Mouse (Mus musculus): ENCODE results near the gene Wnt10a. TPM values are rescaled to one million over a fixed set of nuclear protein-coding genes. Genes with fewer than 3 reads are reported as not detected.
A peak's percentile ranks its signal among the peaks of the same experiment; 100 is the strongest.

The Wnt10a gene
- total and polyA plus RNA-seq, 2 experiments from 2014 or later: not detected

DNA sequence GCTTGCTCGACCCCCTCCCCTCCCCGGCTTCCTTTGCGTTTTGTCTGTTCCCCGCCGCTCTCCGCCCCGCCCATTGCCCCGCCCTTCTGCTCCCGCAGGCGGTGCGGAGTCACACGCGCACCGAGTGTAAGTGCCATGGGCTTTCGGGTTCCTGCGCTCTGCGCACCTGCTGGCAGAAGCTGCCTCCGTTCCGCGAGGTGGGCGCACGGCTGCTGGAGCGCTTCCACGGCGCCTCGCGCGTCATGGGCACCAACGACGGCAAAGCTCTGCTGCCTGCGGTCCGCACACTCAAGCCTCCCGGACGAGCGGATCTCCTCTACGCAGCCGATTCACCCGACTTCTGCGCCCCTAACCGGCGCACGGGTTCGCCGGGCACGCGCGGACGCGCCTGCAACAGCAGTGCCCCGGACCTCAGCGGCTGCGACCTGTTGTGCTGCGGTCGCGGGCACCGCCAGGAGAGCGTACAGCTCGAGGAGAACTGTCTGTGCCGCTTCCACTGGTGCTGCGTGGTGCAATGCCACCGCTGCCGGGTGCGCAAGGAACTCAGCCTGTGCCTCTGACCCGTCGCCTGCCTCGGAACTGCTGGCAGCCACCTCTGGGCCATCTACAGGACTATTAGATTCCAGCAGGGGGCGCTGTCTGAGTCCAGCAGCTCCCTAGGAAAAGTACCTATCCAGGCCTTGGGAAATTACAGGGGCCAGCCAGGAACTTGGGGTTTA lies 7.1 kb upstream of the Wnt10a start:
- DNase-seq (ENCODE audit: low spot score) (no peak), ATAC-seq (ENCODE audit: insufficient read depth, low read depth) (no peak; the same call in 1 of the 2 replicates)
- Histone ChIP-seq H3K4me1 (ENCODE audit: control insufficient read depth, insufficient read depth) (no peaks in the 10 kb centered on the region; the same call in 1 of the 2 replicates), H3K36me3 (replicated peaks; ENCODE audit: control insufficient read depth, insufficient read depth, low read length) (no peaks in the 10 kb centered on the region), H3K9me3 (replicated peaks; ENCODE audit: control insufficient read depth, low read length) (no peaks in the 10 kb centered on the region), H3K4me3 (ENCODE audit: low read depth, low read length) (peak overlapping the region; percentile 48), H3K9ac (replicated peaks; ENCODE audit: low read depth, low read length) (no peak overlapping the region), H3K27me3 (ENCODE audit: control insufficient read depth, insufficient read depth, low read length) (peaks cover 91% of the 10 kb centered on the region), H3K4me2 (ENCODE audit: low read depth, low read length) (peak overlapping the region; percentile 65), H3K27ac (ENCODE audit: low read depth) (no peak overlapping the region)
- no peak for TF ChIP-seq EP300 (IDR thresholded peaks at IDR 0.05; ENCODE audit: low read depth)
- TF ChIP-seq CTCF (IDR thresholded peaks at IDR 0.05; ENCODE audit: low read depth): peak; percentile 40
- under 1% methylated on average over 63 of the region's 67 CpGs for WGBS

DNA sequence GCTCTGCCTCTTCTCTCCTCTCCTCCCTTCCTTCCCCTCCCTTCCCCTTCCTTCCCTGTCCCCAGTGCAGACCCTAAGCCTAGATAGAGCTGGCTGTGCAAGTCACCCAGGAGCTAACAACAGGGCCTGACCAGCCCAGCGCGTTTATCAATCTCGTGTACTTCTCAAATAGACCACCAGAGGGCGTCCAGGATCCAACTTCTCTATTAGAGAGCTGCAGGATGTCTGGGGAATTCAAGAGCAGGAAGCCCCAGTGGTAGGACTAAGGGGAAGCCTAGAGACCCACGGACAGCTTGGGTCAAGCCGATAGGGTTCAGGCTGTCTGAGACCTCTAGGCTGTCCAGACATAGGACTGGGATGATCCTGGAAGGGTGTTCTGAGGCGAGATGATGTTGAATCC lies 3.5 kb upstream of the Wnt10a start:
- H3K4me3 ChIP-seq (ENCODE audit: low read depth, low read length): no peak overlapping the region
- no peaks in the 10 kb centered on the region; the same call in 1 of the 2 replicates for H3K4me1 ChIP-seq (ENCODE audit: control insufficient read depth, insufficient read depth)
- H3K9ac ChIP-seq (replicated peaks; ENCODE audit: low read depth, low read length): no peak overlapping the region
- peak; percentile 73 for DNase-seq (ENCODE audit: low spot score)
- H3K27me3 ChIP-seq (ENCODE audit: control insufficient read depth, insufficient read depth, low read length): peaks cover 97% of the 10 kb centered on the region
- 7% methylated on average over 7 of the region's 7 CpGs for WGBS
- no peak overlapping the region for H3K27ac ChIP-seq (ENCODE audit: low read depth)
- H3K4me2 ChIP-seq (ENCODE audit: low read depth, low read length): no peak overlapping the region
- TF ChIP-seq EP300 (IDR thresholded peaks at IDR 0.05; ENCODE audit: low read depth): no peak
- peak; percentile 80 for TF ChIP-seq CTCF (IDR thresholded peaks at IDR 0.05; ENCODE audit: low read depth)
- no peaks in the 10 kb centered on the region for H3K9me3 ChIP-seq (replicated peaks; ENCODE audit: control insufficient read depth, low read length)
- no peaks in the 10 kb centered on the region for H3K36me3 ChIP-seq (replicated peaks; ENCODE audit: control insufficient read depth, insufficient read depth, low read length)
- peak; percentile 27 for ATAC-seq (ENCODE audit: insufficient read depth, low read depth)

DNA sequence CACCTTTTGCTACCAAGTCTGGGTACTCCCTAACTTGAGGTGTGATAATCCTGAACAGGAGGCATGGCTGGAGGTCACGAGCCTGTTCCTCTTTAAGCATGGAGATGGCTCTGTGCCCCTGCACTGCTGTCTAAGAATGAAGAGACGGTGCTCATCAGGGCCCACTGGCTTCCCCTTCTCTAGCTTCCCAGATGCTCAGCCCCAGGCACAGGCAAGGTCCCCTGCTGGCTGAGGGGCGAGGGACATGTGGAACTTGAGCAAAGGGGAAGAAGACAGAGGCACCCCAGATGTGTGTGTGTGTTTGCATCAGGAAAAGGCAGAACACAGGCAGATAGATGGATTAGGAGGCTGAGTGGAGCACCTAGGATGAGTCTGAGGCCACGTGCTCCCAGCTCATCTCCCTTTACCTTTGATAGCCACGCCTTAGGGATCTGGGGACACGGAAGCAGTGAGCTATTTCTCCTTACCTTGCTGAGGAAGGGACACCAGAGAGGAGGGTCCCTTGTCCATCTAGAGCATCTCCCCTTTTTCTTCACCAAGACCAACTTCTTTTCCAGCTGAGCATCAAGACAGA lies 2.6 kb upstream of the Wnt10a start:
- DNase-seq (ENCODE audit: low spot score) (no peak), ATAC-seq (ENCODE audit: insufficient read depth, low read depth) (no peak)
- no peak overlapping the region for H3K4me2 ChIP-seq (ENCODE audit: low read depth, low read length)
- H3K9ac ChIP-seq (replicated peaks; ENCODE audit: low read depth, low read length): no peak overlapping the region
- 18% methylated on average over 6 of the region's 6 CpGs for WGBS
- no peaks in the 10 kb centered on the region; the same call in 1 of the 2 replicates for H3K4me1 ChIP-seq (ENCODE audit: control insufficient read depth, insufficient read depth)
- peaks cover 97% of the 10 kb centered on the region for H3K27me3 ChIP-seq (ENCODE audit: control insufficient read depth, insufficient read depth, low read length)
- no peak overlapping the region for H3K4me3 ChIP-seq (ENCODE audit: low read depth, low read length)
- no peaks in the 10 kb centered on the region for H3K36me3 ChIP-seq (replicated peaks; ENCODE audit: control insufficient read depth, insufficient read depth, low read length)
- no peaks in the 10 kb centered on the region for H3K9me3 ChIP-seq (replicated peaks; ENCODE audit: control insufficient read depth, low read length)
- no peak overlapping the region for H3K27ac ChIP-seq (ENCODE audit: low read depth)
- TF ChIP-seq CTCF (IDR thresholded peaks at IDR 0.05; ENCODE audit: low read depth): 0 out of 2 replicates have a peak, but pooled peaks have one; percentile 4
- TF ChIP-seq EP300 (IDR thresholded peaks at IDR 0.05; ENCODE audit: low read depth): no peak

DNA sequence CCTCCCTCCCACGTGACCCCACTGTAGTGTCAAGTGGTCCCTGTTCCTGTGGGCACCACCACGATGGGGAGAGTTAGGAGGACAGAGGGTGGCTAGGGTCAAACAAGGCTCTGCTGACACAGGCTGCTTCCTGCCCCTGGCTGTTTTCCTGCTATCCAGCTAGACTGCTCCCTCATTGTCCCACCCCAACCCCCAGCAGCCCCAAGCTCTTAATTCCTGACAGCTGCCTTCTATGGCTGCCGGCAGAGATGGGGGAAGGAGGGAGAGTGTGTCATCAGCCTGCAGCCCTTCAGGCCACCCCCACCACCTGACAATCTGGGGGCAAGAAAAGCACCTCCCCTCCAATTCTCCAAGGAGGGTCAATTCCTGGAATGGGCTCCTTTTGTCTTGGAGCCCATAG lies 1.2 kb upstream of the Wnt10a start:
- Histone ChIP-seq H3K9ac (replicated peaks; ENCODE audit: low read depth, low read length) (no peak overlapping the region), H3K4me1 (ENCODE audit: control insufficient read depth, insufficient read depth) (no peaks in the 10 kb centered on the region), H3K4me2 (ENCODE audit: low read depth, low read length) (no peak overlapping the region), H3K27ac (ENCODE audit: low read depth) (no peak overlapping the region), H3K36me3 (replicated peaks; ENCODE audit: control insufficient read depth, insufficient read depth, low read length) (no peaks in the 10 kb centered on the region), H3K4me3 (ENCODE audit: low read depth, low read length) (no peak overlapping the region), H3K9me3 (replicated peaks; ENCODE audit: control insufficient read depth, low read length) (no peaks in the 10 kb centered on the region), H3K27me3 (ENCODE audit: control insufficient read depth, insufficient read depth, low read length) (peaks cover 97% of the 10 kb centered on the region)
- DNase-seq (ENCODE audit: low spot score) (no peak), ATAC-seq (ENCODE audit: insufficient read depth, low read depth) (no peak)
- 15% methylated on average over 3 of the region's 3 CpGs for WGBS
- TF ChIP-seq CTCF (IDR thresholded peaks at IDR 0.05; ENCODE audit: low read depth) (no peak), EP300 (IDR thresholded peaks at IDR 0.05; ENCODE audit: low read depth) (no peak)

DNA sequence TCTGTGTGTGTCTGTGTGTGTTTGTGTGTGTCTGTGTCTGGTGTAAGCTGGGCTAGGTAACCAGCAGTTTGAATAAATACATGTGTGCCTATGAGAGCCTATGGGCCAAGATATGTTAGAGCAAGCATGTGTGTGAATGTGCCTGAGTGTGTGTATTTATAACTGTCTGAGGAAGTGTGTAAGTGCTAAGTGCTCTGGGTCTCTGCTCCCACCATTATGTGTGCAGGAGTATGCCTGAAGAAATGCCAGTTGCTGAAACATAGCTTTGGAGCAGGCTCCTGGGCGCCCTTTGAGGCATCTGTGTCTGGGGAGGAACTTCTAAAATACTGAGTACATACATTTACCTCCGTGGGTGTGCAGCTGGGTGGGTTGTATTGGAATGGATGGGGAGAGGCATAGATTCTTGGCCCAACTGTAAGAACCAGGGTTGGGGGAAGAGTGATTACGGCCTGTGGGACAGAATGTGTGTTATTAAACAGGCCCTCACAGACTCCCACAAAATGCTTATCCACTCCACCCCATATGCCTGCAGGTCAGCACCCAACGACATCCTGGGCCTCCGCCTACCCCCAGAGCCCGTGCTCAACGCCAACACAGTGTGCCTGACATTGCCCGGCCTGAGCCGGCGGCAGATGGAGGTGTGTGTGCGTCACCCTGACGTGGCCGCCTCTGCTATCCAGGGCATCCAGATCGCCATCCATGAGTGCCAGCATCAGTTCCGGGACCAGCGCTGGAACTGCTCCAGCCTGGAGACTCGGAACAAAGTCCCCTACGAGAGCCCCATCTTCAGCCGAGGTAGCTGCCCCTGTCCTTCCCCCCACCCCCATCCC lies 1.7 kb downstream of the Wnt10a start:
- WGBS: 15% methylated on average over 19 of the region's 19 CpGs
- Histone ChIP-seq H3K9me3 (replicated peaks; ENCODE audit: control insufficient read depth, low read length) (no peaks in the 10 kb centered on the region), H3K4me2 (ENCODE audit: low read depth, low read length) (no peak overlapping the region), H3K27ac (ENCODE audit: low read depth) (no peak overlapping the region), H3K27me3 (ENCODE audit: control insufficient read depth, insufficient read depth, low read length) (peaks cover 99% of the 10 kb centered on the region), H3K9ac (replicated peaks; ENCODE audit: low read depth, low read length) (no peak overlapping the region), H3K4me1 (ENCODE audit: control insufficient read depth, insufficient read depth) (no peaks in the 10 kb centered on the region), H3K36me3 (replicated peaks; ENCODE audit: control insufficient read depth, insufficient read depth, low read length) (no peaks in the 10 kb centered on the region), H3K4me3 (ENCODE audit: low read depth, low read length) (no peak overlapping the region)
- DNase-seq (ENCODE audit: low spot score) (no peak), ATAC-seq (ENCODE audit: insufficient read depth, low read depth) (no peak)
- no peak for TF ChIP-seq EP300 (IDR thresholded peaks at IDR 0.05; ENCODE audit: low read depth)
- TF ChIP-seq CTCF (IDR thresholded peaks at IDR 0.05; ENCODE audit: low read depth): no peak
